Mouse (Mus musculus) forebrain, embryonic 15.5 days (tissue): ENCODE measurements around the gene Fam219a. TPM values are rescaled to one million over a fixed set of nuclear protein-coding genes. Genes with fewer than 3 reads are reported as not detected.
A peak's percentile ranks its signal among the peaks of the same experiment; 100 is the strongest.

ENCODE experiments used
- ATAC-seq: fragments of 200-750 bp; cut with Nextera tagmentation; replicated peaks from 2 replicates; pipeline ENCODE4 v1.8.0; 2017; ENCODE audit warnings: mild to moderate bottlenecking, moderate TSS enrichment, moderate library complexity
- H3K27ac ChIP-seq: fragments of 300-500 bp; sonication (generic); replicated peaks from 2 replicates; pipeline ENCODE4 v1.5.1; 2015; ENCODE audit warnings: mild to moderate bottlenecking, inconsistent platforms
- H3K27me3 ChIP-seq: fragments of 300-500 bp; sonication (generic); 2 replicates; pipeline ENCODE4 v1.6.1; 2015; ENCODE audit warnings: inconsistent platforms
- H3K36me3 ChIP-seq: fragments of 300-500 bp; sonication (generic); 2 replicates; pipeline ENCODE4 v1.6.1; 2015; ENCODE audit warnings: mild to moderate bottlenecking, inconsistent platforms
- H3K4me1 ChIP-seq: fragments of 300-500 bp; sonication (generic); 2 replicates; pipeline ENCODE4 v1.6.1; 2015; ENCODE audit warnings: inconsistent platforms
- H3K4me2 ChIP-seq: fragments of 300-500 bp; sonication (generic); replicated peaks from 2 replicates; pipeline ENCODE4 v1.6.1; 2015; ENCODE audit warnings: mild to moderate bottlenecking, inconsistent platforms
- H3K4me3 ChIP-seq: fragments of 300-500 bp; sonication (generic); 2 replicates; pipeline ENCODE4 v1.5.1; 2015; ENCODE audit warnings: mild to moderate bottlenecking, inconsistent platforms
- H3K9ac ChIP-seq: fragments of 300-500 bp; sonication (generic); replicated peaks from 2 replicates; pipeline ENCODE4 v1.6.1; 2015; ENCODE audit warnings: mild to moderate bottlenecking, inconsistent platforms
- H3K9me3 ChIP-seq: fragments of 300-500 bp; sonication (generic); 2 replicates; pipeline ENCODE4 v1.6.1; 2016; ENCODE audit warnings: inconsistent platforms
- WGBS: fragments of 180-500 bp; shearing (Covaris S2); methylation state at CpG from one replicate; pipeline ENCODE4 v1.1.7; 2015; ENCODE audit warnings: mixed read lengths; 5-methylcytosine and 5-hydroxymethylcytosine counted together
- polyA plus RNA-seq: library from polyadenylated mRNA; unstranded; fragments of >200 nt; fragmentation: Nextera tagmentation; extraction: Ambion mirVana; gene quantifications from 2 replicates; pipeline ENCODE4 v1.2.1, GENCODE M21; 2015

The Fam219a gene
- polyA plus RNA-seq = 14.3 and 14.7 TPM in 2 replicates

GRCm38 (mm10) chr4:41569411-41569885 is at the start of gene Fam219a, which contains the start of gene Dnaic1:
Gene Fam219a, minus strand, starts transcription at chr4:41569538.
Gene Dnaic1, plus strand, starts transcription at chr4:41569775.
- H3K4me3 ChIP-seq = peak within 1 kb of the TSS; percentile 80
- peaks cover 36% of the 10 kb centered on the region for H3K4me1 ChIP-seq
- no peaks in the 10 kb centered on the region for H3K36me3 ChIP-seq
- no peaks in the 10 kb centered on the region for H3K27me3 ChIP-seq
- H3K27ac ChIP-seq = peak within 1 kb of the TSS; percentile 92
- peak within 1 kb of the TSS; percentile 81 for H3K9ac ChIP-seq
- H3K9me3 ChIP-seq = no peaks in the 10 kb centered on the region
- WGBS = under 1% methylated on average over 33 of the region's 41 CpGs
- peak; percentile 98 for ATAC-seq
- H3K4me2 ChIP-seq = peak within 1 kb of the TSS; percentile 53

- Histone ChIP-seq H3K4me2 (no peak overlapping the region), H3K4me3 (no peak overlapping the region), H3K27ac (peak overlapping the region; percentile 58), H3K4me1 (peaks cover 71% of the 10 kb centered on the region), H3K36me3 (no peaks in the 10 kb centered on the region), H3K9ac (no peak overlapping the region), H3K27me3 (no peaks in the 10 kb centered on the region), H3K9me3 (no peaks in the 10 kb centered on the region)
- peak; percentile 65 for ATAC-seq
- 38% methylated on average over 9 of the region's 9 CpGs for WGBS
These were observed 46.6 kb upstream of the Fam219a start for GRCm38 (mm10) chr4:41615661-41616599.

DNA sequence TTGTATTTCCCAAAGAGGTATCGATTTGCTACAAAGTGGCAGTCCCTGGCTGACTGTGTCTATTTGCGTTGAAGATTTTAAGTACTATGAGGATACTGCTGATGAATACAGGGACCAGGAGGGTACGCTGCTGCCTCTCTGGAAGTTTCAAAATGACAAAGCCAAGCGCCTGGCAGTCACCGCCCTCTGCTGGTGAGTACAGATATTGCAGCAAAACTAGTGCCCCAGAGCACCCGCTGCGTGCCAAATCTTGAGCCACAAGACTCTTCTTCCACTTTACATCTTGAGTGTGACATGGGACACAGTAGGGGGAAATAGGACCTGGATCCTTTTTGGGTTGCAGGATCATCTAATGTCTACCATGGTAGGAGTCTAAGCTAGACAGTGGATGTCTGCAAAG is 44.8 kb upstream of the Fam219a start:
- Histone ChIP-seq H3K9me3 (no peaks in the 10 kb centered on the region), H3K36me3 (no peaks in the 10 kb centered on the region), H3K4me1 (peaks cover 81% of the 10 kb centered on the region), H3K4me3 (no peak overlapping the region), H3K27ac (0 out of 2 replicates have a peak overlapping the region, but pooled peaks have one; percentile 42), H3K27me3 (no peaks in the 10 kb centered on the region), H3K4me2 (no peak overlapping the region), H3K9ac (no peak overlapping the region)
- 7% methylated on average over 7 of the region's 7 CpGs for WGBS
- no peak for ATAC-seq

DNA sequence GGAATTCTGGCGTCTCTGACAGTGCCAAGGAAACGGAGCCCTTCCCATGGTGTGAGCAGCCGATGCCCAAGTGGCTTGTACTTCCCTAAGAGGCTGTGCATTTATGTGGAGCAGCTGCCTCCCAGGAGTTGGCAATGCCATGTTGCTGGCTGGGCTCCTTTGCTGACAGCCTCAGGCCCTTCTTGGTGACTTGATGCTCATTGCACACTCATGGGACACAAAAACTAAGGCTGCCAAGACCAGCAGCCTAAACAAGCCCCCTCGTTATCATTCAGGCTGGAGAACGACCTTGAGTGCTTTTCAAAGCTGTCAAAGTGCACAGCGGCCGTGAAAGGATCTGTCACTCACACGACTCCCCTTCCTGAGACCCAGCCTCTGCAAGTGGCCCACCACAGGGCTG is 42.8 kb upstream of the Fam219a start:
- no peaks in the 10 kb centered on the region for H3K36me3 ChIP-seq
- no peaks in the 10 kb centered on the region for H3K27me3 ChIP-seq
- no peak overlapping the region for H3K4me3 ChIP-seq
- H3K9ac ChIP-seq = no peak overlapping the region
- peaks cover 69% of the 10 kb centered on the region for H3K4me1 ChIP-seq
- H3K4me2 ChIP-seq = no peak overlapping the region
- peak; percentile 85 for ATAC-seq
- 3% methylated on average over 8 of the region's 8 CpGs for WGBS
- peak overlapping the region; percentile 85 for H3K27ac ChIP-seq
- no peaks in the 10 kb centered on the region for H3K9me3 ChIP-seq

DNA sequence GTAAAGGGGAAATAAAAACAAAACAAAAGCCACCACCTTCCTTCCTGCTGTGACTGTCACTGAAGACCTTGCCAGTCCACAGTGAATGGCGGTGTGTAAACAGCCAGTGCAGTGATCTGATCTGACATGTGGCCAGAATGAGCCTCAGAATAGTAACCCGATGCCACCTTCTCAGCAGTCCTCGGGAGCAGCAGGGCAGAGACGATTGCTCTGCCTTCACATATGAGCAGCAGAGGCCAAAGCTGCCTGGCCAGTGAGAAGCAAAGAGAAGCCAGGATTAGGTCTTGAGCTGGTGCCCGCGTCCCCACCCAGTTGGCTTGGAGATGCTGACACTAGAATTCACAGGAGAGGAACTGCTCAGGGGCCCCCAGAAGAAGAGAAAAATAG is 41.2 kb upstream of the Fam219a start:
- H3K27me3 ChIP-seq = no peaks in the 10 kb centered on the region
- peak overlapping the region; percentile 53; the same call in 1 of the 2 replicates for H3K27ac ChIP-seq
- no peak overlapping the region for H3K4me2 ChIP-seq
- peaks cover 61% of the 10 kb centered on the region for H3K4me1 ChIP-seq
- 23% methylated on average over 6 of the region's 6 CpGs for WGBS
- ATAC-seq = no peak
- H3K36me3 ChIP-seq = no peaks in the 10 kb centered on the region
- no peaks in the 10 kb centered on the region for H3K9me3 ChIP-seq
- no peak overlapping the region for H3K4me3 ChIP-seq
- H3K9ac ChIP-seq = no peak overlapping the region

DNA sequence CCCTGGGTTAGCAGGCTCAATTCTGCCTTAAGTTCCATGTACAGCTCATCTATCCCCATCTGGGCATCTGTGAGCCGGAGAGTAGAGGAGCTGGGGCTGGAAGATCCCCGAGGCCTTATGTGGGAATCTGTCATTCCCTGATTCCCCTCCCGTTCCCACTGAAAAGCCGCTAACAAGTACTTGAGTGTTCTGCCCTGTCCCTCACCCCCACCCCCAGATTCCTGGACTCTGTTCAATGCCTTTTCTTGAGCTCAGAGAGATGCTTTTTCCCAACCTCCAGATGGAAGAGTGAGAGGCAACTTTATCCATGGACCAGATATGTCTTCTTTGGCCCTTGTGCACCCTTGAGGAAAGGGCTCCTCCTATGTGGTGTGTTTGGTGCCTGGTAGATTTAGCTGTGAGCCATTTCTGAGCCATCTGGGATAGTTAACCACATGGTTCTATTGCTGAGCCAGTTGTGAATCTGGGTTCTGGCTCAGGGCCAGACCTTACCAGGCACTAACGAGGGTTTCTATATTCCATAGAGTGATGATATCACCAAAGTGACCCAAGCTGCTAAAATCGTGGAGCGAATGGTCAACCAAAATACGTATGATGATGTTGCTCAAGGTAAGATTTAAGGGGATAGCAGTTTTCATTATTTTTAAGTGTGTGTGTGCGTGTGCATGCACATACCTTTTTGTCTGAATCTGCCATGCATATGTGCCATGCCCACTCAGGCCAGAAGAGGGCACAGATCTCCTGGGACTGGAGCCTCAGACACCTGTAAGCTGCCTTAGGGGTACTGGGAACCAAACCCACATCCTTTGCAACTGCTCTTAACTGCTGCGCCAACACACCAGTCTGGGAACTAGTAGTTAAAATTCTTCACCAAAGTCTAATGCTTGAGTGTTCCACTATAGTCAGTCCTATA is 40.6 kb upstream of the Fam219a start:
- H3K4me1 ChIP-seq = peaks cover 61% of the 10 kb centered on the region

GRCm38 (mm10) chr4:41606784-41607183 is 37.4 kb upstream of the Fam219a start:
- H3K4me1 ChIP-seq = peaks cover 40% of the 10 kb centered on the region
- no peak overlapping the region for H3K9ac ChIP-seq
- H3K4me3 ChIP-seq = no peak overlapping the region
- no peak overlapping the region for H3K4me2 ChIP-seq
- WGBS = 48% methylated on average over 4 of the region's 4 CpGs
- no peaks in the 10 kb centered on the region for H3K27me3 ChIP-seq
- no peak overlapping the region for H3K27ac ChIP-seq
- no peak for ATAC-seq
- no peaks in the 10 kb centered on the region for H3K9me3 ChIP-seq
- H3K36me3 ChIP-seq = no peaks in the 10 kb centered on the region

More for the DNA sequence above, 40.6 kb upstream of the Fam219a start:
- no peaks in the 10 kb centered on the region for H3K36me3 ChIP-seq
- H3K9me3 ChIP-seq = no peaks in the 10 kb centered on the region
- no peak overlapping the region for H3K4me3 ChIP-seq
- H3K27ac ChIP-seq = peak overlapping the region; percentile 53; the same call in 1 of the 2 replicates
- ATAC-seq = no peak
- WGBS = 52% methylated on average over 10 of the region's 10 CpGs
- H3K4me2 ChIP-seq = no peak overlapping the region
- no peaks in the 10 kb centered on the region for H3K27me3 ChIP-seq
- no peak overlapping the region for H3K9ac ChIP-seq

- no peaks in the 10 kb centered on the region for H3K9me3 ChIP-seq
- no peak overlapping the region for H3K4me2 ChIP-seq
- ATAC-seq = peak; percentile 55
- 26% methylated on average over 8 of the region's 8 CpGs for WGBS
- H3K9ac ChIP-seq = peak overlapping the region; percentile 17; the same call in 1 of the 2 replicates
- no peak overlapping the region for H3K4me3 ChIP-seq
- H3K27me3 ChIP-seq = no peaks in the 10 kb centered on the region
- no peak overlapping the region for H3K27ac ChIP-seq
- peaks cover 22% of the 10 kb centered on the region for H3K4me1 ChIP-seq
- H3K36me3 ChIP-seq = no peaks in the 10 kb centered on the region
These were observed 35.4 kb upstream of the Fam219a start for GRCm38 (mm10) chr4:41604476-41605396.

- no peaks in the 10 kb centered on the region for H3K9me3 ChIP-seq
- WGBS = 41% methylated on average over 4 of the region's 4 CpGs
- ATAC-seq = no peak
- no peak overlapping the region for H3K4me2 ChIP-seq
- no peak overlapping the region for H3K4me3 ChIP-seq
- H3K27ac ChIP-seq = no peak overlapping the region
- H3K36me3 ChIP-seq = no peaks in the 10 kb centered on the region
- H3K27me3 ChIP-seq = no peaks in the 10 kb centered on the region
- H3K4me1 ChIP-seq = peaks cover 14% of the 10 kb centered on the region
- H3K9ac ChIP-seq = no peak overlapping the region
These were observed 33.5 kb upstream of the Fam219a start for GRCm38 (mm10) chr4:41602818-41603217.

- H3K9me3 ChIP-seq = no peaks in the 10 kb centered on the region
- no peak overlapping the region for H3K9ac ChIP-seq
- H3K4me3 ChIP-seq = no peak overlapping the region
- H3K27me3 ChIP-seq = no peaks in the 10 kb centered on the region
- H3K27ac ChIP-seq = no peak overlapping the region
- no peak overlapping the region for H3K4me2 ChIP-seq
- H3K4me1 ChIP-seq = no peaks in the 10 kb centered on the region
- H3K36me3 ChIP-seq = no peaks in the 10 kb centered on the region
- no peak for ATAC-seq
- WGBS = 66% methylated on average over 7 of the region's 7 CpGs
These were observed 14.0 kb upstream of the Fam219a start for GRCm38 (mm10) chr4:41583353-41583752.

DNA sequence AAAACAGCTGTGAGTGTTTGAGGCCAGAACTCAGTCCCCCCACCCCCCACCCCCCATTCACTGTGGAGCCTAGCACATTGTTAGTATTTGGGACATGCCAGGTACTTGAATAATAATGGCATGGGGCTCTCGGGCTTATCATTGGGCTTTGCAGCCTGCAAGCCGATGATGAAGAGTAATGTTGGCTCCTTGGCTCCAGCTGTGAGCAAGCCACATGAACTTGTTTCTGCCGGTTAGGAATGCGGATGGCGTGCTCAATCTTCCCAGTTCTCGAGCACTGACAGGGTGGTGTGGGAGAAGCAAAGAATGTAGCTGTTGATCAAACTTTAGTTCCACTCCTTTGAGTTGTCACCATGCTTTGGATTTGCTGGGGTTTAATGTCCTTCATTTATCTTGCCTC is 6.6 kb upstream of the Fam219a start:
- no peak overlapping the region for H3K4me3 ChIP-seq
- peaks cover 19% of the 10 kb centered on the region for H3K4me1 ChIP-seq
- H3K27ac ChIP-seq = no peak overlapping the region
- no peak for ATAC-seq
- no peaks in the 10 kb centered on the region for H3K27me3 ChIP-seq
- H3K9ac ChIP-seq = no peak overlapping the region
- H3K9me3 ChIP-seq = no peaks in the 10 kb centered on the region
- H3K4me2 ChIP-seq = no peak overlapping the region
- H3K36me3 ChIP-seq = no peaks in the 10 kb centered on the region
- WGBS = 52% methylated on average over 6 of the region's 6 CpGs
